Mouse (Mus musculus) heart, embryonic 13.5 days (tissue): ENCODE measurements at regions not wholly inside any gene's neighbourhood (a gene's known extent, or its start where the extent isn't known, plus 50 kb on each side); places are given as distances from the start of the nearest gene placed in this dataset.
A peak's percentile ranks its signal among the peaks of the same experiment; 100 is the strongest.

Experiments used
- ATAC-seq: fragments of 200-750 bp; cut with Nextera tagmentation; 2 replicates; pipeline ENCODE4 v1.8.0; 2017; ENCODE audit warnings: moderate TSS enrichment; ENCODE audit not compliant: insufficient number of reproducible peaks, low FRiP score, low TSS enrichment; ENCODE audit errors: extremely low read depth
- H3K27ac ChIP-seq: fragments of 300-500 bp; sonication (generic); replicated peaks from 2 replicates; pipeline ENCODE4 v1.5.1; 2015; ENCODE audit warnings: moderate library complexity, mild to moderate bottlenecking, inconsistent platforms
- H3K27me3 ChIP-seq: fragments of 300-500 bp; sonication (generic); replicated peaks from 2 replicates; pipeline ENCODE4 v1.6.1; 2015; ENCODE audit warnings: mild to moderate bottlenecking, inconsistent platforms
- H3K36me3 ChIP-seq: fragments of 300-500 bp; sonication (generic); 2 replicates; pipeline ENCODE4 v1.6.1; 2015; ENCODE audit warnings: mild to moderate bottlenecking, inconsistent platforms
- H3K4me1 ChIP-seq: fragments of 300-500 bp; sonication (generic); 2 replicates; pipeline ENCODE4 v1.6.1; 2015; ENCODE audit warnings: inconsistent platforms
- H3K4me2 ChIP-seq: fragments of 300-500 bp; sonication (generic); 2 replicates; pipeline ENCODE4 v1.6.1; 2015; ENCODE audit warnings: inconsistent platforms, mild to moderate bottlenecking, moderate library complexity
- H3K4me3 ChIP-seq: fragments of 300-500 bp; sonication (generic); 2 replicates; pipeline ENCODE4 v1.5.1; 2015; ENCODE audit warnings: moderate library complexity, mild to moderate bottlenecking, inconsistent platforms
- H3K9ac ChIP-seq: fragments of 300-500 bp; sonication (generic); 2 replicates; pipeline ENCODE4 v1.6.1; 2015; ENCODE audit warnings: inconsistent platforms, mild to moderate bottlenecking, moderate library complexity
- H3K9me3 ChIP-seq: fragments of 300-500 bp; sonication (generic); 2 replicates; pipeline ENCODE4 v1.6.1; 2016; ENCODE audit warnings: inconsistent platforms
- WGBS: fragments of 180-500 bp; shearing (Covaris S2); methylation state at CpG from one replicate; pipeline ENCODE4 v1.1.7; 2015; ENCODE audit warnings: mixed read lengths; 5-methylcytosine and 5-hydroxymethylcytosine counted together

DNA sequence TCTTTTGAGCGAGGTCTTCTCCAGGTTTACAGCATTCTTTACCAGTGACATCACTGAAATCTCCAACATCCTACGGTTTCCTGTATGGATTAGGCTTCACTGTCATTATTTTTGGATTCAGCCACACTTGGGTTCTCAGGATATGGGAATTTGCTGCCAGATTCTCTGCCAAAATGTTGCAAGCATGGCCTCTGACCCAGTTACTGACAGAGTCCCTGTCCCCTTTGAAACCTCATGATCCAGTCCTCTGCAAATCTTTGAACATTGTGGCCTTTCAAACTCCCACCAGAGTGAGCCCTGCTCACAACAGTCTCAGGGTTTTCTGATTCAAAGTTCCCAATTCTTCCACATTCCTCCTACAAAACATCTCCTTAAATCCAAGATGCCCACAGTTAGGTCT, 118.9 kb downstream of the Dyrk2 start:
- no peak overlapping the region for H3K27ac ChIP-seq
- no peaks in the 10 kb centered on the region for H3K27me3 ChIP-seq
- no peaks in the 10 kb centered on the region for H3K36me3 ChIP-seq
- ATAC-seq: no peak
- H3K4me3 ChIP-seq: no peak overlapping the region
- H3K4me2 ChIP-seq: no peak overlapping the region
- H3K9ac ChIP-seq: no peak overlapping the region
- 40% methylated on average over 2 of the region's 2 CpGs for WGBS
- no peaks in the 10 kb centered on the region for H3K9me3 ChIP-seq
- peaks cover 34% of the 10 kb centered on the region for H3K4me1 ChIP-seq

GRCm38 (mm10) chr10:118753061-118753775, 116.8 kb downstream of the Dyrk2 start:
- Histone ChIP-seq H3K4me1 (peaks cover 13% of the 10 kb centered on the region), H3K9me3 (no peaks in the 10 kb centered on the region), H3K9ac (no peak overlapping the region), H3K36me3 (no peaks in the 10 kb centered on the region), H3K27ac (no peak overlapping the region), H3K4me3 (no peak overlapping the region), H3K27me3 (no peaks in the 10 kb centered on the region), H3K4me2 (no peak overlapping the region)
- no peak for ATAC-seq
- 77% methylated on average over 5 of the region's 5 CpGs for WGBS

GRCm38 (mm10) chr10:118754791-118755190, 115.2 kb downstream of the Dyrk2 start:
- H3K4me2 ChIP-seq: no peak overlapping the region
- 89% methylated on average over 13 of the region's 13 CpGs for WGBS
- no peak overlapping the region for H3K4me3 ChIP-seq
- no peak overlapping the region for H3K9ac ChIP-seq
- no peaks in the 10 kb centered on the region for H3K27me3 ChIP-seq
- no peak for ATAC-seq
- H3K9me3 ChIP-seq: no peaks in the 10 kb centered on the region
- H3K36me3 ChIP-seq: no peaks in the 10 kb centered on the region
- no peak overlapping the region for H3K27ac ChIP-seq
- H3K4me1 ChIP-seq: peaks cover 8% of the 10 kb centered on the region; the same call in 1 of the 2 replicates

- Histone ChIP-seq H3K4me2 (no peak overlapping the region), H3K36me3 (no peaks in the 10 kb centered on the region)
- no peak for ATAC-seq
These were observed 111.1 kb downstream of the Dyrk2 start for GRCm38 (mm10) chr10:118758825-118759471.

GRCm38 (mm10) chr10:118760441-118760840, 109.6 kb downstream of the Dyrk2 start:
- Histone ChIP-seq H3K9ac (no peak overlapping the region), H3K4me1 (peaks cover 19% of the 10 kb centered on the region), H3K9me3 (no peaks in the 10 kb centered on the region), H3K27ac (no peak overlapping the region), H3K4me2 (no peak overlapping the region), H3K36me3 (no peaks in the 10 kb centered on the region), H3K27me3 (no peaks in the 10 kb centered on the region), H3K4me3 (no peak overlapping the region)
- WGBS: 74% methylated on average over 8 of the region's 8 CpGs
- ATAC-seq: no peak

More at GRCm38 (mm10) chr10:118758825-118759471, 111.1 kb downstream of the Dyrk2 start:
- H3K4me1 ChIP-seq: peaks cover 12% of the 10 kb centered on the region
- no peak overlapping the region for H3K27ac ChIP-seq
- 77% methylated on average over 18 of the region's 18 CpGs for WGBS
- no peaks in the 10 kb centered on the region for H3K27me3 ChIP-seq
- H3K9me3 ChIP-seq: no peaks in the 10 kb centered on the region
- no peak overlapping the region for H3K9ac ChIP-seq
- no peak overlapping the region for H3K4me3 ChIP-seq

DNA sequence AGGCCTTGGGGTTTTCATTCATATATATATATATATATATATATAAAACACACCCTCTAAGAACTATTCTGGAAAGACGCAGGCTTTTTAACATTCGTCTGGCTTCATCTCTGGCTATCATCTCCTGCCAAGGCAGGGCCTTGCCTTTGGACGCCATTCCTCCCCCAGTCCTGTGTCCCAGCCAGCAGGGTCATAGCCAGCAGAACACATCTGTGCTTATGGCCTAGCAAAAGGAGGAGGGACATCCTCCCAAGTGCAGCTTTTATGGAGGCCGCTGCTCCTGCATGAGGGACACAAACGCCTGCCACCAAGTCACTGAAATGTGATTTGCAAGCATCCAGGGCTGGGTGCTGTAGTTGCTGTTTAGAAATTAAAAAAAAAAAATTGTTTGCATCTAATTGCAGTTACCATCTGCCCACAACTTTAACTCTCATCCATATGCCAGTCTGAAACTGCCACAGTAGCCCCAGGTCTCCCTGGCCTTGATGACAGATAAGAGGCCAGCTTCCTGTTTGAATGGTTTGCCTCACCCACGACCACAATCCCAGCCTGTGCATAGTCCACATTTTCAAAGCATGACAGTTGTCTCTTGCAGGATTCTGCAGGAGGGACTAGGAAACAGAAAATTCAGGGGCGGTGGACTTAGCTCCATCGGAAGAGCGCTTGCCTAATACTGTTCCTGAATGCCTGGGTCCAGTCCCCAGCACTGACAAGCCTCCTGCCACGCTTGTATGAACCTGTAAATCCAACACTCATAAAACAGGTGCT, 108.7 kb downstream of the Dyrk2 start:
- Histone ChIP-seq H3K36me3 (no peaks in the 10 kb centered on the region), H3K27me3 (no peaks in the 10 kb centered on the region), H3K9ac (no peak overlapping the region), H3K4me1 (peaks cover 27% of the 10 kb centered on the region), H3K27ac (no peak overlapping the region), H3K4me2 (no peak overlapping the region), H3K4me3 (no peak overlapping the region), H3K9me3 (no peaks in the 10 kb centered on the region)
- 60% methylated on average over 10 of the region's 10 CpGs for WGBS
- ATAC-seq: no peak

DNA sequence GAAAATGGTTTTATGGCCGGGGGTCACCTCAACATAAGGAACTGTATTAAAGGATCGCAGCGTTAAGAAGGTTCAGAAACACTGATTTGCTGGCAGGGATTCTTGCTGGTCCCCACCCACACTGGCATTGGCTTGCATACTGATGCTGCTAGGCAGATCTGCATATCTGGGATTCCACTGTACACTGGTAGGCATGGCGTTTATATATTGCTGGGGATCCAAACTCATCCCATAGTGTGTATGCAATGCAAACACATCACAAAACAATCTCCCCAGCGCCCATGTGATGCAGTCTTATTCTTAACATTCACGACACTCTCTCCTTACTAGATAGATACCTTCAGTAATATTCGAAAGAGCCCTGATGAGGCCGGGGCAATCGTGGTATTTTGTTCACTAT, 105.0 kb downstream of the Dyrk2 start:
- no peak for ATAC-seq
- no peak overlapping the region for H3K4me2 ChIP-seq
- no peaks in the 10 kb centered on the region for H3K27me3 ChIP-seq
- H3K36me3 ChIP-seq: no peaks in the 10 kb centered on the region
- H3K27ac ChIP-seq: no peak overlapping the region
- H3K9ac ChIP-seq: no peak overlapping the region
- 82% methylated on average over 9 of the region's 9 CpGs for whole genome bisulfite sequencing
- peaks cover 35% of the 10 kb centered on the region for H3K4me1 ChIP-seq
- H3K4me3 ChIP-seq: no peak overlapping the region
- H3K9me3 ChIP-seq: no peaks in the 10 kb centered on the region

GRCm38 (mm10) chr10:118765544-118766441, 104.2 kb downstream of the Dyrk2 start:
- H3K36me3 ChIP-seq: no peaks in the 10 kb centered on the region
- no peak for ATAC-seq
- no peak overlapping the region for H3K4me3 ChIP-seq
- peaks cover 35% of the 10 kb centered on the region for H3K4me1 ChIP-seq
- H3K27me3 ChIP-seq: no peaks in the 10 kb centered on the region
- H3K9me3 ChIP-seq: no peaks in the 10 kb centered on the region
- H3K4me2 ChIP-seq: no peak overlapping the region
- peak overlapping the region; percentile 19; the same call in 1 of the 2 replicates for H3K9ac ChIP-seq
- peak overlapping the region; percentile 39 for H3K27ac ChIP-seq
- WGBS: 28% methylated on average over 14 of the region's 14 CpGs

DNA sequence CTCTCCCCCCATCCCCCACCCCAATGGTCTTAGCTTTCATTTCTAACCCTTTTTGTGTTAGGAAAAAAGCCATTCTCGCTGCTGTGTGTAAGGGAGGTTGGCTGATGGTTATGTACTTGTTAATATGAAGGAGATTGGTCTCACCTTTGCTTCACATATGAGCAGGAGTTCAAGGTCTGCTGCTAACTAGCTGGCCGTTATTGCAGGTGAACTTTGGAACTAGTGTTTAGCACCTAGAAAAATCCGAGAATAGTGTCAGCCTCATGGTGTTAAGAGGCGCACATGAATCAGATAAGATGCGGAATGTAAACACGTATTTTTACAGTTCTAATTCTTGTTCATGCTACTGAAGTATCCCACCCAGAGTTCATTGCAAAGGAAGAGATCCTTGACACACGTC, 103.2 kb downstream of the Dyrk2 start:
- H3K27me3 ChIP-seq: no peaks in the 10 kb centered on the region
- peaks cover 27% of the 10 kb centered on the region for H3K4me1 ChIP-seq
- H3K36me3 ChIP-seq: no peaks in the 10 kb centered on the region
- H3K4me3 ChIP-seq: no peak overlapping the region
- ATAC-seq: no peak
- WGBS: 66% methylated on average over 7 of the region's 7 CpGs
- no peak overlapping the region for H3K4me2 ChIP-seq
- no peak overlapping the region for H3K9ac ChIP-seq
- H3K9me3 ChIP-seq: no peaks in the 10 kb centered on the region
- H3K27ac ChIP-seq: 0 out of 2 replicates have a peak overlapping the region, but pooled peaks have one; percentile 33

DNA sequence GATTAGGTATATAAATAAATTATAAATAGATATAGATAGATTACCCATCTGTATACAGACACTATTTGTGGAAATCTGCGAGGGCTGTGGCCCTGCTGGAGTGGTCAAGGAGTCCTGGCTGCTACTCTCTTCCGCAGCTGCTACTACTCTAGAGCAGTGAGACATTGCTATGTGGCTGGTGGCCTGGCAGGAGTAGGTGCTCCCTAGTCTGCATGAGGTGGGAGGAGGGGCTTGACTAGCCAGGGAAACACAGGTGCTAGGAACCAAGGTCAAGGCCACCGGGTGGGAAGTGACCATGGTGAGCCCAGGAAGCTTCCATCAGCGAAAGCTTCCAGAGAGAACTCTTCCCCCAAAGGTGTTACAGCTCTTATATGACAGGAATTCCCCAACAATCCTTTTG, 100.3 kb downstream of the Dyrk2 start:
- no peaks in the 10 kb centered on the region for H3K27me3 ChIP-seq
- no peak for ATAC-seq
- H3K9me3 ChIP-seq: no peaks in the 10 kb centered on the region
- WGBS: 86% methylated on average over 4 of the region's 4 CpGs
- H3K4me1 ChIP-seq: peaks cover 23% of the 10 kb centered on the region
- no peak overlapping the region for H3K4me3 ChIP-seq
- H3K4me2 ChIP-seq: no peak overlapping the region
- no peak overlapping the region for H3K27ac ChIP-seq
- no peak overlapping the region for H3K9ac ChIP-seq
- no peaks in the 10 kb centered on the region for H3K36me3 ChIP-seq

GRCm38 (mm10) chr10:118778656-118779055, 91.4 kb downstream of the Dyrk2 start:
- Histone ChIP-seq H3K36me3 (no peaks in the 10 kb centered on the region), H3K4me1 (peaks cover 11% of the 10 kb centered on the region), H3K4me3 (no peak overlapping the region), H3K9me3 (0 out of 2 replicates have a peak, but pooled peaks cover 4% of the 10 kb centered on the region), H3K4me2 (no peak overlapping the region), H3K9ac (no peak overlapping the region), H3K27ac (no peak overlapping the region), H3K27me3 (no peaks in the 10 kb centered on the region)
- WGBS: 89% methylated on average over 10 of the region's 10 CpGs
- no peak for ATAC-seq
